Mouse (Mus musculus): ENCODE results near the gene Ak8. TPM values are rescaled to one million over a fixed set of nuclear protein-coding genes. Genes with fewer than 3 reads are reported as not detected.

The Ak8 gene
- polyA plus RNA-seq (2014; fragmentation: Nextera tagmentation; extraction: Ambion mirVana), result 0.24 and 0.54 TPM in 2 replicates

DNA sequence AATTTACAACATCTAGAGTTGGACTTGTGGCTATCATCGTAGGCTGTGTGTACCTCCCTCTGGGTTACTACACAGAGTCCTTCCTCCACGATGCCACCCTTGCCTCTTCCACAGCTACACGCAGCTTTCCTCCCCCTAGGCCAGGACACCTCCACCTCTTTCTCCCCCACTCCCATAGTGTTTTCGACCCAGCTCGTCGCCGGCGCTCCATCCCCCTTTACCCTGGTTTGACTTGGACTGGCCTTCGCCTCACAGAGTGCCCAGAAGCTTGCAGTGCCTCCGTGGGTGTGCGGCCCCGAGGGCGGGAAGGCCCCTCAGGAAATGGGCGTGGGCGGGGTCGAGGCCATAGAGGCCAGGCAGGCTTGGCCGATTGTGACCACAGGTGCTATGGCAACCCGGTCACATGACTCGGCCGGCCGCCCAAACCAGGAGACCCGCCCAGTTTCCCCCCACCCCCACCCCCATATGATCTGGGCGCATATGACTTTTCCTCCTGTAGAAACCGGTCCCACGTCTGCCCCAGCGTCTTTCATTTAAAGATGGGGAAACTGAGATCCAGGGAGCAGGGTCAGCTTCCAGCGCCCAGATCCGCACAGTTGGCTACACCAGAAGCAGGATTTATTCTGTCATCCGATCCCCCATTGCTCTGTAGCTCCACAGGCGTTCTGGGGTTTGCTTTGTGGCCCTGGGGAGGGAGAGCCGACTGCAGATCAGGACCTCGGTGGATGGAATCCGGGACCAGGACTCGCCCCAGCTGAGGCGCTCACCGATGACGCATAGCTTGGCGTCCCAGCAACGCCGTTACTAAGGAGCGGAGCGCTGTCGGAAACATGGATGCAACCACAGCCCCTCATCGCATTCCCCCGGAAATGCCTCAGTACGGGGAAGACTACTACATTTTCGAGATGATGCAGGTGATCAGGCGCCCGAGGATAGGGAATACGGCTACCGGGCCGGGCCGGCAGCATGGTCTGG is at the start of gene Ak8, which contains the start of gene Spaca9:
TSS of gene Ak8 (plus strand) at position 804 of the 975 bp plus-strand sequence.
TSS of gene Spaca9 (minus strand) at position 367 of the 975 bp plus-strand sequence.
- peak within 1 kb of the TSS; percentile 70 for H3K4me2 ChIP-seq (ENCODE audit: low read length)
- WGBS, result 1% methylated on average over 53 of the region's 53 CpGs
- ATAC-seq (ENCODE audit: insufficient number of reproducible peaks, insufficient read depth, low FRiP score, low read depth), result peak; percentile 75
- no peaks in the 10 kb centered on the region for H3K9me3 ChIP-seq (ENCODE audit: control insufficient read depth, low read length)
- peak within 1 kb of the TSS; percentile 10 to 11; a peak in 2 of 4 replicates for H3K27ac ChIP-seq (replicated peaks in 1 of 2; ENCODE audit: control insufficient read depth in 1 of 2, insufficient read depth in 1 of 2, low read depth in 2 of 2, low read length in 2 of 2)
- H3K36me3 ChIP-seq (ENCODE audit: control insufficient read depth, insufficient read depth, low read length), result no peaks in the 10 kb centered on the region
- peak within 1 kb of the TSS; percentile 59 to 80 for H3K4me3 ChIP-seq (ENCODE audit: control insufficient read depth in 1 of 2, insufficient read depth in 1 of 2, low read depth in 1 of 2, low read length in 2 of 2)
- H3K4me1 ChIP-seq (ENCODE audit: control insufficient read depth in 2 of 2, insufficient read depth in 2 of 2, low read length in 2 of 2), result peaks cover 4 to 9% of the 10 kb centered on the region in 2 experiments; a peak in 2 of 4 replicates
- no peaks in the 10 kb centered on the region for H3K27me3 ChIP-seq (ENCODE audit: control insufficient read depth, insufficient read depth, low read length)
- H3K9ac ChIP-seq (ENCODE audit: low read length), result peak within 1 kb of the TSS; percentile 81

DNA sequence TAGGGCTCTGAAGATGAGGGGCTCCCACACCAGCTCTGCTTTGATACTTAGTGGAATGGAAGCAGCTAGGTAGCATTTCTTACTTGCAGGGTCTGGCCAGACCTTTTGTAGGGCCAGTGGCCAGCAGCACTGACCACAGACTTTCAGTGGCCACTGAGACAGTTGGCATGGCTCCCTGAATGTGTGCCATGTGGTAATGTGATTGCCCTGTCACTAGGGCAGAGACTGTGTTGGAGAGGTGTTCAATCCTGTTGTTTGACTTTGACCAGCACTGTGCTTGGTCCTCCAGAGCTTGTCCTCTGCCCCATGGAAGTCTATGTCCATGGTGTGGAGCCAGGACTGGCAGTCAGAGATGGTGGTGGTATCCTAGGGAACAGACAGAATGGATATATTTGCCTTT is 49.4 kb upstream of the Ak8 start:
- no peak overlapping the region for H3K4me2 ChIP-seq (ENCODE audit: low read length)
- peaks cover 15% of the 10 kb centered on the region for H3K36me3 ChIP-seq (ENCODE audit: control insufficient read depth, insufficient read depth, low read length)
- no peak overlapping the region for H3K9ac ChIP-seq (ENCODE audit: low read length)
- H3K4me3 ChIP-seq (ENCODE audit: control insufficient read depth in 1 of 2, insufficient read depth in 1 of 2, low read depth in 1 of 2, low read length in 2 of 2), result no peak overlapping the region
- H3K27ac ChIP-seq (replicated peaks in 1 of 2; ENCODE audit: control insufficient read depth in 1 of 2, insufficient read depth in 1 of 2, low read depth in 2 of 2, low read length in 2 of 2), result no peak overlapping the region
- no peak for ATAC-seq (ENCODE audit: insufficient number of reproducible peaks, insufficient read depth, low FRiP score, low read depth)
- H3K27me3 ChIP-seq (ENCODE audit: control insufficient read depth, insufficient read depth, low read length), result no peaks in the 10 kb centered on the region
- no peaks in the 10 kb centered on the region; a peak in 1 of 4 replicates for H3K4me1 ChIP-seq (ENCODE audit: control insufficient read depth in 2 of 2, insufficient read depth in 2 of 2, low read length in 2 of 2)
- H3K9me3 ChIP-seq (ENCODE audit: control insufficient read depth, low read length), result no peaks in the 10 kb centered on the region

DNA sequence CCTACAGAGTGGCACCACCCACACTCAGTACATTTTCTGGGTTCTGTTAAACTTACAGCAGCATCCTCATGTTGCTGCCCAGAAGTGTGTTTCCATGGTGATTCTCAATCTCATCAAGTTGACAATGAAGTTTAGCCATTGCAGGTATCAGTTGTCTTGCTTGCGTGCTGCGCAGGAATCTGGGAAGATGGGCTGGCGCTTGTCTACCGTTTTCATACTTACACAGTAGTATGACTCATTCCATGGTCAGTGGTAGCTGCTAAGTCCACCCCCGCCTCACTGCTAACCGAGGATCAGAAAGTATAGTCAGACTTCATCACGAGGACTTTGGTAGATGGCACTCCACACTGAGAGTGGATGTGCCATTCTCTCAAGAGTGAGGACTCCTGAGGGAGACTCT is 46.6 kb upstream of the Ak8 start:
- H3K9me3 ChIP-seq (ENCODE audit: control insufficient read depth, low read length), result no peaks in the 10 kb centered on the region
- H3K9ac ChIP-seq (ENCODE audit: low read length), result no peak overlapping the region

DNA sequence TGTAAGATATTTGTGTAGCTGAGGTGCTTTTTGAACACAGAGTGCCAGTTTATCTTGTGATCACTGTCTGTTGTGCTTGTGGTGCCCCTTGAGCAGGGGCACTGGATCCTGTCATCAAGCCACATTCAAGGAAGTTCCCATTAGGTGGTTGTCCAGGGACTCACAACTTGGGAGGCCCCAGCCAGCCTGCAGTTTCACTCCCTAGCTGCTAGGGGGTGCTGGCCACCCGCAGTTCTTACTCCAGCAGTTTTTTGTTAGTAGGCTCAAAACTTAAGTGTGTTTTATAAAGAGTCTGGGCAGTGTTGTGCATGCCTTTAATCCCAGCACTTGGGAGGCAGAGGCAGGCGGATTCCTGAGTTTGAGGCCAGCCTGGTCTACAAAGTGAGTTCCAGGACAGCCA is 45.7 kb upstream of the Ak8 start:
- 64% methylated on average over 2 of the region's 2 CpGs for WGBS
- Histone ChIP-seq H3K4me1 (ENCODE audit: control insufficient read depth in 2 of 2, insufficient read depth in 2 of 2, low read length in 2 of 2) (no peaks in the 10 kb centered on the region), H3K4me2 (ENCODE audit: low read length) (no peak overlapping the region), H3K36me3 (ENCODE audit: control insufficient read depth, insufficient read depth, low read length) (peaks cover 49% of the 10 kb centered on the region), H3K9me3 (ENCODE audit: control insufficient read depth, low read length) (no peaks in the 10 kb centered on the region), H3K4me3 (ENCODE audit: control insufficient read depth in 1 of 2, insufficient read depth in 1 of 2, low read depth in 1 of 2, low read length in 2 of 2) (no peak overlapping the region), H3K27ac (replicated peaks in 1 of 2; ENCODE audit: control insufficient read depth in 1 of 2, insufficient read depth in 1 of 2, low read depth in 2 of 2, low read length in 2 of 2) (no peak overlapping the region), H3K9ac (ENCODE audit: low read length) (no peak overlapping the region), H3K27me3 (ENCODE audit: control insufficient read depth, insufficient read depth, low read length) (no peaks in the 10 kb centered on the region)
- no peak for ATAC-seq (ENCODE audit: insufficient number of reproducible peaks, insufficient read depth, low FRiP score, low read depth)

More for the DNA sequence above, 46.6 kb upstream of the Ak8 start:
- H3K4me1 ChIP-seq (ENCODE audit: control insufficient read depth in 2 of 2, insufficient read depth in 2 of 2, low read length in 2 of 2), result no peaks in the 10 kb centered on the region; a peak in 1 of 4 replicates
- H3K27ac ChIP-seq (replicated peaks in 1 of 2; ENCODE audit: control insufficient read depth in 1 of 2, insufficient read depth in 1 of 2, low read depth in 2 of 2, low read length in 2 of 2), result no peak overlapping the region
- ATAC-seq (ENCODE audit: insufficient number of reproducible peaks, insufficient read depth, low FRiP score, low read depth), result no peak
- no peaks in the 10 kb centered on the region for H3K27me3 ChIP-seq (ENCODE audit: control insufficient read depth, insufficient read depth, low read length)
- H3K4me3 ChIP-seq (ENCODE audit: control insufficient read depth in 1 of 2, insufficient read depth in 1 of 2, low read depth in 1 of 2, low read length in 2 of 2), result no peak overlapping the region
- WGBS, result 90% methylated on average over 7 of the region's 7 CpGs
- H3K4me2 ChIP-seq (ENCODE audit: low read length), result no peak overlapping the region
- H3K36me3 ChIP-seq (ENCODE audit: control insufficient read depth, insufficient read depth, low read length), result peaks cover 39% of the 10 kb centered on the region

DNA sequence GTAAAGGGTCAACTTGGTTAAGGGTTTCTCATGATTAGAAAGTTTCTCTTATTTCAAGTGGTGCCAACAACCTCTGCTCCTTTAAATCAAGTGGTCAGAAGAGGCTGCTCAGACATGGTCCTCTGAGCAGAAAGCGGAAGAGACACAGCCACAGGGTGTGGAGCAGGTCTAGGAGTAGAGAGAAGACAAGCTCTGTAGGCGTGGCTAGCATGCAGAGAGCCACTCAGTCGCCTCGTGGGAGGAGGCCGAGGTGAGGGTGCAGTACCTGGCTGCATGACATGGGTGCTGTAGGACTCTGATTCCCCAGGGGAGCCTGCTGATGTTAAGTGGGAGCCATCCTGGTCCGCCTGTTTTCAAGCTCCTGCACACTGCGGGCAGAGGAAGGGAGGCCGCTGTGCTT is 43.7 kb upstream of the Ak8 start:
- Histone ChIP-seq H3K9ac (ENCODE audit: low read length) (no peak overlapping the region), H3K27ac (replicated peaks in 1 of 2; ENCODE audit: control insufficient read depth in 1 of 2, insufficient read depth in 1 of 2, low read depth in 2 of 2, low read length in 2 of 2) (no peak overlapping the region), H3K4me2 (ENCODE audit: low read length) (no peak overlapping the region), H3K4me1 (ENCODE audit: control insufficient read depth in 2 of 2, insufficient read depth in 2 of 2, low read length in 2 of 2) (no peaks in the 10 kb centered on the region), H3K4me3 (ENCODE audit: control insufficient read depth in 1 of 2, insufficient read depth in 1 of 2, low read depth in 1 of 2, low read length in 2 of 2) (no peak overlapping the region), H3K9me3 (ENCODE audit: control insufficient read depth, low read length) (no peaks in the 10 kb centered on the region), H3K36me3 (ENCODE audit: control insufficient read depth, insufficient read depth, low read length) (peaks cover 68% of the 10 kb centered on the region), H3K27me3 (ENCODE audit: control insufficient read depth, insufficient read depth, low read length) (no peaks in the 10 kb centered on the region)
- 77% methylated on average over 8 of the region's 8 CpGs for WGBS
- ATAC-seq (ENCODE audit: insufficient number of reproducible peaks, insufficient read depth, low FRiP score, low read depth), result no peak

DNA sequence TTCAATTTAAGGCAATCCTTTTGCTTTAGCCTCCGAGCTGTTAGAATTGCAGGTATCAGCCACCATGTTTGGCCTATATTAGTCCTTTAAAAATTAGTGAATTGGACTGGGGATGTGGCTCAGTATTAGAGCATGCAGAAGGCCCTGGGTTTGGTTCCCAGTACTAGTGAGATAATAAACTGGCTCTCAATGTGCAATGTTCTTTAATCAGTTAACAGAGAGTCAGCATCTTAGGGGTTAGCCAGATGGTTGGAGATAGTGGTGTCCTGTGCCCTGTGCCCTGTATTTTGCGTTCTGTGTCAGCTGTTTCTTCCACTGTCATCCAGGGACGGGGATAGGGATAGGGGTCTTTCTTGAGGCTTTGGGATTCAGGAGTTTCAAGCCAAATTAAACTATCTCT is 37.1 kb upstream of the Ak8 start:
- H3K4me1 ChIP-seq (ENCODE audit: control insufficient read depth in 2 of 2, insufficient read depth in 2 of 2, low read length in 2 of 2), result no peaks in the 10 kb centered on the region
- H3K9ac ChIP-seq (ENCODE audit: low read length), result no peak overlapping the region
- no peak overlapping the region for H3K4me2 ChIP-seq (ENCODE audit: low read length)
- H3K36me3 ChIP-seq (ENCODE audit: control insufficient read depth, insufficient read depth, low read length), result peaks cover 96% of the 10 kb centered on the region
- no peak overlapping the region for H3K4me3 ChIP-seq (ENCODE audit: control insufficient read depth in 1 of 2, insufficient read depth in 1 of 2, low read depth in 1 of 2, low read length in 2 of 2)
- WGBS, result 92% methylated on average over 3 of the region's 3 CpGs
- H3K27me3 ChIP-seq (ENCODE audit: control insufficient read depth, insufficient read depth, low read length), result no peaks in the 10 kb centered on the region
- ATAC-seq (ENCODE audit: insufficient number of reproducible peaks, insufficient read depth, low FRiP score, low read depth), result no peak
- no peaks in the 10 kb centered on the region for H3K9me3 ChIP-seq (ENCODE audit: control insufficient read depth, low read length)
- no peak overlapping the region for H3K27ac ChIP-seq (replicated peaks in 1 of 2; ENCODE audit: control insufficient read depth in 1 of 2, insufficient read depth in 1 of 2, low read depth in 2 of 2, low read length in 2 of 2)

DNA sequence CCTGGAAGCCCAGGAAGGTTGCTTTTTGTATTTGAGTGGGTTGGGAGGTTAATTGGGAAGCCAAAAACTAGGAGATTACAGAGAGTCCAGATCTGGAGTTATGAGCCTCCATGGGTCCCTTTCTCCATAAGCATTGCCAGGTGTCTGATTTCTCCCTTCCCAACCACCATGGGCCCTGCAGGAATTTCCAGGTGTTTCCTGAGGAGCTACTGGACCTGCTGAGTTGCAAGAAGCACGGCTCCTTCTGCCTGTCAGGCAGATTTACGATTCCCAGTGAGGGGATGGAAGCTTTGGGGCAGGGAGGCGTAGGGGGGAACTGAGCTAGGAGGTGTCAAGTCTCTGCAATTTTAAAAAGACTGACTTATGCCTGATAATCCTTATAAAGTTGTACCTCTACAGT is 34.1 kb upstream of the Ak8 start:
- no peaks in the 10 kb centered on the region for H3K9me3 ChIP-seq (ENCODE audit: control insufficient read depth, low read length)
- no peak for ATAC-seq (ENCODE audit: insufficient number of reproducible peaks, insufficient read depth, low FRiP score, low read depth)
- 78% methylated on average over 3 of the region's 3 CpGs for WGBS
- peaks cover 96% of the 10 kb centered on the region for H3K36me3 ChIP-seq (ENCODE audit: control insufficient read depth, insufficient read depth, low read length)
- no peak overlapping the region for H3K27ac ChIP-seq (replicated peaks in 1 of 2; ENCODE audit: control insufficient read depth in 1 of 2, insufficient read depth in 1 of 2, low read depth in 2 of 2, low read length in 2 of 2)
- H3K27me3 ChIP-seq (ENCODE audit: control insufficient read depth, insufficient read depth, low read length), result no peaks in the 10 kb centered on the region
- H3K4me3 ChIP-seq (ENCODE audit: control insufficient read depth in 1 of 2, insufficient read depth in 1 of 2, low read depth in 1 of 2, low read length in 2 of 2), result no peak overlapping the region
- H3K9ac ChIP-seq (ENCODE audit: low read length), result no peak overlapping the region
- H3K4me2 ChIP-seq (ENCODE audit: low read length), result no peak overlapping the region
- no peaks in the 10 kb centered on the region for H3K4me1 ChIP-seq (ENCODE audit: control insufficient read depth in 2 of 2, insufficient read depth in 2 of 2, low read length in 2 of 2)

Data from heart, embryonic 14.5 days (tissue).